In the genomic region with DNA sequence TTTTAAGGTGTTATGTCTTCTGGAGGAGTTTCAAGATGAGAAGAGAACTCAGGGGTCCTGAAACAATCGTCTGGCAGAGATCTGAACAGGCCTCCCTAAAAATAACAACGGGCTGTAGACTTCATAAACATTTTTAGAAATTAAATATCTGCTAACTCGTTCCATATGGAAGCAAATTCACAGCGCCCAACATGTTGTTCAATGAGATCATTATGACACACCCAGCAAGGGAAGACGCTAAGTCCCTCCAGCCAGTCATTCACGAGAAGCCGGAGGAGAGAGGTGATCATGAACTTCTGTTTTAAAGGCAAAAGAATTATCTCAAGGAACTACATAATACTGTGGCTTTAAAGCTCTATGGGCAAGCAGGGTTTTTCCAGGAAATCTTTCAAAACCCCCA, we compare ENCODE assay signal across 21 mouse cellular contexts.
DNase-seq lines count a peak whose midpoint lies in the region; ATAC-seq and TF ChIP-seq lines count a peak whose summit lies in the region.
"Had no signal": no experiment of that assay in that cellular context is flagged by ENCODE, and none has a peak within 500 bp of the region (broad histone marks: within the 10 kb centered on the region; RNA-seq: fewer than 3 reads in every experiment).

No protein-coding gene starts in this region.

- no peaks in the 10 kb centered on the region for H3K9me3 ChIP-seq in embryonic facial prominence, embryonic 11.5 days (replicated peaks; ENCODE audit: control insufficient read depth, low read length)
- H3K9me3 ChIP-seq in embryonic facial prominence, embryonic 10.5 days = no peaks in the 10 kb centered on the region
- H3K9me3 ChIP-seq in limb, embryonic 14.5 days (ENCODE audit: control insufficient read depth, low read length) = no peaks in the 10 kb centered on the region
- H3K9me3 ChIP-seq in limb, embryonic 10.5 days (replicated peaks) = no peaks in the 10 kb centered on the region
- H3K9me3 ChIP-seq in embryonic facial prominence, embryonic 14.5 days (ENCODE audit: control insufficient read depth, low read length) = no peaks in the 10 kb centered on the region
- H3K9me3 ChIP-seq: embryonic facial prominence, embryonic 12.5 days; embryonic facial prominence, embryonic 15.5 days; forebrain, embryonic 10.5 days; forebrain, embryonic 12.5 days had no signal

- H3K4me1 ChIP-seq in embryonic facial prominence, embryonic 11.5 days (ENCODE audit: control insufficient read depth, insufficient read depth, low read length) = no peaks in the 10 kb centered on the region
- H3K4me1 ChIP-seq in embryonic facial prominence, embryonic 10.5 days = peaks cover 20% of the 10 kb centered on the region; the same call in 1 of the 2 replicates
- H3K4me1 ChIP-seq in limb, embryonic 14.5 days (ENCODE audit: control insufficient read depth, insufficient read depth, low read length) = peaks cover 10% of the 10 kb centered on the region
- peaks cover 6% of the 10 kb centered on the region; the same call in 1 of the 2 replicates for H3K4me1 ChIP-seq in limb, embryonic 10.5 days
- H3K4me1 ChIP-seq in embryonic facial prominence, embryonic 14.5 days (ENCODE audit: control insufficient read depth, insufficient read depth, low read length) = peaks cover 14% of the 10 kb centered on the region
- H3K4me1 ChIP-seq: forebrain, embryonic 10.5 days; forebrain, embryonic 12.5 days had no signal

- no peaks in the 10 kb centered on the region for H3K36me3 ChIP-seq in embryonic facial prominence, embryonic 11.5 days (replicated peaks; ENCODE audit: control insufficient read depth, insufficient read depth, low read depth, low read length)
- H3K36me3 ChIP-seq in embryonic facial prominence, embryonic 10.5 days (replicated peaks) = no peaks in the 10 kb centered on the region
- no peaks in the 10 kb centered on the region for H3K36me3 ChIP-seq in limb, embryonic 14.5 days (ENCODE audit: control insufficient read depth, insufficient read depth, low read length)
- H3K36me3 ChIP-seq in limb, embryonic 10.5 days = no peaks in the 10 kb centered on the region
- H3K36me3 ChIP-seq in embryonic facial prominence, embryonic 14.5 days (ENCODE audit: control insufficient read depth, insufficient read depth, low read length) = no peaks in the 10 kb centered on the region
- H3K36me3 ChIP-seq: embryonic facial prominence, embryonic 12.5 days; embryonic facial prominence, embryonic 15.5 days; forebrain, embryonic 10.5 days; forebrain, embryonic 12.5 days had no signal

- no peaks in the 10 kb centered on the region for H3K27me3 ChIP-seq in embryonic facial prominence, embryonic 11.5 days (ENCODE audit: control insufficient read depth, insufficient read depth, low read length)
- H3K27me3 ChIP-seq in embryonic facial prominence, embryonic 10.5 days (replicated peaks; ENCODE audit: low read depth, poor library complexity, severe bottlenecking) = peaks cover 7% of the 10 kb centered on the region; the same call in 1 of the 2 replicates
- H3K27me3 ChIP-seq in limb, embryonic 14.5 days (ENCODE audit: control insufficient read depth, insufficient read depth, low read length) = peaks cover 17% of the 10 kb centered on the region; the same call in 1 of the 2 replicates
- peaks cover 23% of the 10 kb centered on the region for H3K27me3 ChIP-seq in limb, embryonic 10.5 days (ENCODE audit: low read depth, poor library complexity, severe bottlenecking)
- no peaks in the 10 kb centered on the region for H3K27me3 ChIP-seq in embryonic facial prominence, embryonic 14.5 days (replicated peaks; ENCODE audit: control insufficient read depth, insufficient read depth, low read length)
- H3K27me3 ChIP-seq: embryonic facial prominence, embryonic 12.5 days; embryonic facial prominence, embryonic 15.5 days; forebrain, embryonic 12.5 days had no signal

- H3K4me2 ChIP-seq in embryonic facial prominence, embryonic 11.5 days (ENCODE audit: low read depth, low read length) = no peak overlapping the region
- H3K4me2 ChIP-seq in limb, embryonic 14.5 days (replicated peaks; ENCODE audit: low read depth, low read length, severe bottlenecking) = no peak overlapping the region
- H3K4me2 ChIP-seq in embryonic facial prominence, embryonic 14.5 days (ENCODE audit: low read depth, low read length) = no peak overlapping the region
- H3K4me2 ChIP-seq: embryonic facial prominence, embryonic 12.5 days; embryonic facial prominence, embryonic 15.5 days; forebrain, embryonic 12.5 days had no signal

- no peak overlapping the region for H3K4me3 ChIP-seq in embryonic facial prominence, embryonic 11.5 days (ENCODE audit: low read depth, low read length)
- H3K4me3 ChIP-seq in embryonic facial prominence, embryonic 10.5 days = no peak overlapping the region
- H3K4me3 ChIP-seq in limb, embryonic 14.5 days (replicated peaks; ENCODE audit: low read length) = no peak overlapping the region
- no peak overlapping the region for H3K4me3 ChIP-seq in limb, embryonic 10.5 days
- H3K4me3 ChIP-seq in embryonic facial prominence, embryonic 14.5 days (ENCODE audit: low read depth, low read length) = no peak overlapping the region
- H3K4me3 ChIP-seq: embryonic facial prominence, embryonic 12.5 days; embryonic facial prominence, embryonic 15.5 days; erythroblast, embryonic 14.5 days; forebrain, embryonic 10.5 days; forebrain, embryonic 12.5 days had no signal

- no peak for TF ChIP-seq POLR2A in limb, embryonic 14.5 days (IDR thresholded peaks at IDR 0.05; ENCODE audit: borderline replicate concordance, extremely low read depth, insufficient read depth, insufficient read length)

- H3K27ac ChIP-seq in embryonic facial prominence, embryonic 11.5 days (replicated peaks; ENCODE audit: low read depth, low read length) = no peak overlapping the region
- no peak overlapping the region for H3K27ac ChIP-seq in embryonic facial prominence, embryonic 10.5 days (replicated peaks)
- H3K27ac ChIP-seq in limb, embryonic 14.5 days (replicated peaks; ENCODE audit: low read depth, low read length) = no peak overlapping the region
- no peak overlapping the region for H3K27ac ChIP-seq in limb, embryonic 10.5 days
- no peak overlapping the region for H3K27ac ChIP-seq in embryonic facial prominence, embryonic 14.5 days (replicated peaks; ENCODE audit: low read depth, low read length)
- H3K27ac ChIP-seq: embryonic facial prominence, embryonic 12.5 days; embryonic facial prominence, embryonic 15.5 days; forebrain, embryonic 10.5 days; forebrain, embryonic 12.5 days had no signal

- peak; percentile 60 for DNase-seq in embryonic facial prominence, embryonic 11.5 days (ENCODE audit: low spot score)
- no peak for DNase-seq in embryonic facial prominence, embryonic 10.5 days (ENCODE audit: low spot score)
- peak; percentile 45 for DNase-seq in limb, embryonic 14.5 days (ENCODE audit: low spot score)
- DNase-seq in limb, embryonic 10.5 days (ENCODE audit: low spot score) = no peak
- peak; percentile 66 for DNase-seq in embryonic facial prominence, embryonic 14.5 days (ENCODE audit: low spot score)
- no peak for DNase-seq in cerebellum, adult 9-10 months
- DNase-seq: adrenal gland, adult 2 months; adrenal gland, postnatal 10 days; adrenal gland, postnatal 25 days; cerebellum, adult 11 months; cerebellum, adult 18-20 months; cerebellum, adult 8-10 months; cerebellum, postnatal 10 days; cerebellum, postnatal 25 days had no signal

- no peak for ATAC-seq in embryonic facial prominence, embryonic 11.5 days (replicated peaks; ENCODE audit: insufficient number of reproducible peaks, low FRiP score, low TSS enrichment, low read depth)
- no peak for ATAC-seq in limb, embryonic 14.5 days (ENCODE audit: low FRiP score, low read depth)
- no peak for ATAC-seq in embryonic facial prominence, embryonic 14.5 days (ENCODE audit: low read depth)
- ATAC-seq: forebrain, embryonic 14.5 days; forebrain, embryonic 16.5 days had no signal

- WGBS in embryonic facial prominence, embryonic 11.5 days = 33% methylated on average over 7 of the region's 7 CpGs
- 56% methylated on average over 7 of the region's 7 CpGs for whole genome bisulfite sequencing in embryonic facial prominence, embryonic 10.5 days
- 38% methylated on average over 7 of the region's 7 CpGs for WGBS in limb, embryonic 14.5 days
- 76% methylated on average over 7 of the region's 7 CpGs for WGBS in limb, embryonic 10.5 days
- WGBS in embryonic facial prominence, embryonic 14.5 days = 33% methylated on average over 7 of the region's 7 CpGs

- H3K9ac ChIP-seq in embryonic facial prominence, embryonic 11.5 days (replicated peaks; ENCODE audit: low read length) = no peak overlapping the region
- no peak overlapping the region for H3K9ac ChIP-seq in limb, embryonic 14.5 days (ENCODE audit: low read depth, low read length, severe bottlenecking)
- no peak overlapping the region for H3K9ac ChIP-seq in embryonic facial prominence, embryonic 14.5 days (ENCODE audit: low read depth, low read length)
- H3K9ac ChIP-seq: embryonic facial prominence, embryonic 12.5 days; embryonic facial prominence, embryonic 15.5 days; forebrain, embryonic 12.5 days had no signal

Comparison
In these comparisons a context has a peak if more than half of its experiments do, and no peak if none do; other contexts are left out.
1. DNase-seq: peak in embryonic facial prominence, embryonic 11.5 days (single experiment), limb, embryonic 14.5 days (single experiment) and embryonic facial prominence, embryonic 14.5 days (single experiment); none in embryonic facial prominence, embryonic 10.5 days (single experiment), limb, embryonic 10.5 days (single experiment) and cerebellum, adult 9-10 months (single experiment).